ENCODE assay signal across 8 mouse cellular contexts in the genomic region with DNA sequence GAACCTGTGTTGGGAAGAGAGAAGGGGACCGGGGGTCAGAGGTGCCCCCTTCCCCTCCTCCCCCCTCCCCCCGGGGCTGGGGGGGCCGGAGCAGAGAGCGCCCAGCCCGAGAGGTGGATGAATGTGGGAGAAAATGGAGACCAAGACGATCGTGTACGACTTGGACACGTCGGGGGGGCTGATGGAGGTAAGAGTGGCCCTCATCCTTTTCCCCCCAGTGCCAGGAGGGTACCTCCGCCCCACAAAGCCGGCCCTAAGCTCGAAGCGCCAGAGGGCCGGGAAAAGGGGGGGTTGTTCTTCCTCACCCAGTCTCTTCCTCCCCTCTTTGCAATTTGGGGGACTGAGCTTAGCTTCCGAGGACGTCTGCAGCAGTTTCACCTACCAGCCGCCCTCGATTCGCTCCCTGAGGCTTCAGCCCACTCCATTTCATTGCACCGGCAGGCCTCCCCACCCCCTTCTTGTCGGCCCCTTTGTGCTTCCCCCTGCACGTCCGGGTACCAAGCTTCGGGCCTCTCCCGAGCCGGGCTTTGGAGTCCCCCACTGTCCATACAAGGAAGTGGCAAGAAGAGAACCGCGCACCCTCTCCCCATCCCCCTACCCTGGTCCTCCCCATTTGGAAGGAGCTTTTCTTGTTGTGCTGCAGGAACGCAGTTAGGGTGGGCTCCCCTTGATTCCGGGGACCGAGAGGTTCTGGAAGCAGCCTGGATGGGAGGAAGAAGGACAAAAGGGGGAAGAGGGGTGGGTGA. TPM values are rescaled to one million over a fixed set of nuclear protein-coding genes. Genes with fewer than 3 reads are reported as not detected.
DNase-seq lines count a peak whose midpoint lies in the region; ATAC-seq and TF ChIP-seq lines count a peak whose summit lies in the region.

No protein-coding gene starts in this region.

- peak overlapping the region; percentile 85 for H3K4me2 ChIP-seq in embryonic facial prominence, embryonic 13.5 days
- H3K4me2 ChIP-seq in lung, postnatal 0 days (replicated peaks; ENCODE audit: low read depth, low read length): peak overlapping the region; percentile 93

- peak overlapping the region; percentile 99 for H3K9ac ChIP-seq in embryonic facial prominence, embryonic 13.5 days
- H3K9ac ChIP-seq in lung, postnatal 0 days (replicated peaks; ENCODE audit: low read depth): peak overlapping the region; percentile 96

- no peak for TF ChIP-seq EP300 in lung, postnatal 0 days (IDR thresholded peaks at IDR 0.05)

- under 1% methylated on average over 28 of the region's 32 CpGs for WGBS in embryonic facial prominence, embryonic 13.5 days
- WGBS in lung, postnatal 0 days: 0% methylated on average over 18 of the region's 32 CpGs

- H3K36me3 ChIP-seq in embryonic facial prominence, embryonic 13.5 days: peaks cover 20% of the 10 kb centered on the region
- no peaks in the 10 kb centered on the region for H3K36me3 ChIP-seq in lung, postnatal 0 days (ENCODE audit: insufficient read depth, low read length)

- H3K27ac ChIP-seq in embryonic facial prominence, embryonic 13.5 days: peak overlapping the region; percentile 96
- H3K27ac ChIP-seq in lung, postnatal 0 days (ENCODE audit: low read length): peak overlapping the region; percentile 94

- no peaks in the 10 kb centered on the region for H3K27me3 ChIP-seq in embryonic facial prominence, embryonic 13.5 days
- no peaks in the 10 kb centered on the region for H3K27me3 ChIP-seq in lung, postnatal 0 days (replicated peaks; ENCODE audit: insufficient read depth, low read length)

- TF ChIP-seq CTCF in lung, postnatal 0 days (IDR thresholded peaks at IDR 0.05): no peak

- no peak for ATAC-seq in embryonic facial prominence, embryonic 13.5 days (ENCODE audit: insufficient number of reproducible peaks, insufficient read depth, low FRiP score, low TSS enrichment, low read depth)
- ATAC-seq in lung, postnatal 0 days: no peak

- peaks cover 12% of the 10 kb centered on the region for H3K4me1 ChIP-seq in embryonic facial prominence, embryonic 13.5 days
- H3K4me1 ChIP-seq in lung, postnatal 0 days (ENCODE audit: insufficient read depth, low read depth, low read length): peaks cover 8% of the 10 kb centered on the region; the same call in 1 of the 2 replicates

- DNase-seq in B cell, adult 2 months: peak; percentile 65
- peak; percentile 43 to 44 for DNase-seq in adrenal gland, adult 18-20 months (ENCODE audit: low spot score in 2 of 2)
- DNase-seq in heart, postnatal 36 days: peak; percentile 51 to 64
- peak; percentile 72 for DNase-seq in layer of hippocampus, adult 9-11 months
- peak; percentile 71 for DNase-seq in lung, postnatal 0 days (ENCODE audit: low spot score)
- peak; percentile 66 for DNase-seq in retina, postnatal 1 day
- peak; percentile 52 for DNase-seq in urinary bladder, postnatal 14 days (ENCODE audit: low spot score)

- H3K9me3 ChIP-seq in embryonic facial prominence, embryonic 13.5 days: no peaks in the 10 kb centered on the region
- H3K9me3 ChIP-seq in lung, postnatal 0 days (ENCODE audit: low read length): no peaks in the 10 kb centered on the region

- H3K4me3 ChIP-seq in embryonic facial prominence, embryonic 13.5 days: peak overlapping the region; percentile 98
- H3K4me3 ChIP-seq in lung, postnatal 0 days (ENCODE audit: low read depth, low read length): peak overlapping the region; percentile 99

- intact Hi-C loops in heart, postnatal 36 days (cut with DNase I): loop anchor here (5.0 kb wide), 1 partner anchor 34 kb away; no protein-coding TSS in a partner anchor

RNA-seq across cellular contexts. Expression of a gene that starts 0.8 kb away (rescaled TPM):
- 10 to 100 TPM; 42.3 to 51.8 TPM for total RNA-seq in adrenal gland, adult 18-20 months (2021)
- polyA plus RNA-seq in embryonic facial prominence, embryonic 13.5 days (2015; fragmentation: Nextera tagmentation; extraction: Ambion mirVana): 19.8 and 22.7 TPM in 2 replicates
- total RNA-seq in heart, postnatal 36 days (2021): 10 to 100 TPM; 23.2 to 31.5 TPM
- 7.7 and 9.0 TPM in 2 replicates for polyA plus RNA-seq in lung, postnatal 0 days (2015; fragmentation: Nextera tagmentation; extraction: Ambion mirVana)

RNA-seq across cellular contexts. Expression of a gene that starts 48.7 kb away (rescaled TPM):
- 10 to 100 TPM in 1 of 2 experiments, 1 to 10 TPM in 1; 8.4 to 10.1 TPM for total RNA-seq in adrenal gland, adult 18-20 months (2021)
- polyA plus RNA-seq in embryonic facial prominence, embryonic 13.5 days (2015; fragmentation: Nextera tagmentation; extraction: Ambion mirVana): 16.1 and 20.5 TPM in 2 replicates
- total RNA-seq in heart, postnatal 36 days (2021): 1 to 10 TPM; 3.9 to 5.0 TPM
- 9.4 and 9.7 TPM in 2 replicates for polyA plus RNA-seq in lung, postnatal 0 days (2015; fragmentation: Nextera tagmentation; extraction: Ambion mirVana)

RNA-seq across cellular contexts. Expression of a gene that starts 52.8 kb away (rescaled TPM):
- total RNA-seq in adrenal gland, adult 18-20 months (2021): 1 to 10 TPM; 2.1 to 2.4 TPM
- polyA plus RNA-seq in embryonic facial prominence, embryonic 13.5 days (2015; fragmentation: Nextera tagmentation; extraction: Ambion mirVana): 1.5 and 2.6 TPM in 2 replicates
- under 1 TPM; 0.16 to 0.44 TPM for total RNA-seq in heart, postnatal 36 days (2021)
- polyA plus RNA-seq in lung, postnatal 0 days (2015; fragmentation: Nextera tagmentation; extraction: Ambion mirVana): 0.04 and 0.06 TPM in 2 replicates

RNA-seq across cellular contexts. Expression of a gene that starts 54.4 kb away (rescaled TPM):
- total RNA-seq in adrenal gland, adult 18-20 months (2021): 10 to 100 TPM; 86.2 to 86.3 TPM
- polyA plus RNA-seq in embryonic facial prominence, embryonic 13.5 days (2015; fragmentation: Nextera tagmentation; extraction: Ambion mirVana): 49.4 and 53.2 TPM in 2 replicates
- total RNA-seq in heart, postnatal 36 days (2021): 10 to 100 TPM; 63.5 to 64.3 TPM
- 55.6 and 58.3 TPM in 2 replicates for polyA plus RNA-seq in lung, postnatal 0 days (2015; fragmentation: Nextera tagmentation; extraction: Ambion mirVana)
